Mouse (Mus musculus): Measurements from ENCODE around the gene Zbtb34.

DNA sequence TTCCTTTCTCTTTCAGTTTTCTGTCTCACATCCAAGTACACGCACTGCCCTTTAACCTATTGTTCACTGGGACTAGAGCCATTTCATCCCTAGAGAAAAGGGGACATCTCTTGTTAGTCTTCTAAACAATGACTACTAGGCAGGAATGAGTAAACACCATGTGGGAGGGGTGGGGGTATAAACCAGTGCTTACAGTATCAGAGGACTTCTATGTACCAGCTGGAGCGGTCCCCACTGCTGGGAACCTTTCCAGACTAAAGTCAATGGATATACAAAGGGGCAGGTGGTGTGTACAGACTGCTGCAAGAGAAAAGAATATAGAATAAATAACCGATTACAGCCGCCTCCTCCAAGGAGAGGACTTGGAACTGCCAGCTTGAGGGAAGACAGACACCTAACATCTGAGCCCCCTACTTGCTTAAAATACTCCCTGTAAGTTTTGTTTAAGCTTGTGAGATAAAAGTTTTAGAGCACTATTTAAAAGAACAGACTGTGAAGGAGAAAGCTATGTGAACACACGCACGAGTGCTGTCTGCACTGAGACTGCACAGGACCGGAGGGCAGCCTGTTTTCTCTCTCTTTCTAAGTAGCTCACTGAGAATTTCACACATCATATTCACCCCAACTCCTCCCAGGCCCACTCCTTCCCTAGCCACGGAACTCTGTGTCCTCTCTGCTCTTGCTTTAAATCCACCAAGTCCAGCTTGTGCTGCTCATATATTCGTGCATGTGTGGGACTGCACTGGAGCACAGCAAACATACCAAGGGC, 65.2 kb downstream of the Zbtb34 start:
- no peak for TF ChIP-seq CTCF (IDR thresholded peaks at IDR 0.05)
- TF ChIP-seq EP300 (IDR thresholded peaks at IDR 0.05): 0 out of 2 replicates have a peak, but pooled peaks have one; percentile 12
